Mouse (Mus musculus) gastrocnemius, postnatal 25 days (tissue): Measurements from ENCODE around the gene Sfta2. TPM values are rescaled to one million over a fixed set of nuclear protein-coding genes. Genes with fewer than 3 reads are reported as not detected.
A peak's percentile ranks its signal among the peaks of the same experiment; 100 is the strongest.

Source experiments
- DNase-seq: peaks from one replicate; pipeline ENCODE4 v3.0.0; 2022
- total RNA-seq, 2 experiments: library from RNA; stranded (reverse); gene quantifications; 1 replicate in 1 of 2; 2 replicates in 1 of 2; pipeline ENCODE4 v1.2.3; 2021

The Sfta2 gene
- total RNA-seq, 2 experiments from 2014 or later, result not detected

DNA sequence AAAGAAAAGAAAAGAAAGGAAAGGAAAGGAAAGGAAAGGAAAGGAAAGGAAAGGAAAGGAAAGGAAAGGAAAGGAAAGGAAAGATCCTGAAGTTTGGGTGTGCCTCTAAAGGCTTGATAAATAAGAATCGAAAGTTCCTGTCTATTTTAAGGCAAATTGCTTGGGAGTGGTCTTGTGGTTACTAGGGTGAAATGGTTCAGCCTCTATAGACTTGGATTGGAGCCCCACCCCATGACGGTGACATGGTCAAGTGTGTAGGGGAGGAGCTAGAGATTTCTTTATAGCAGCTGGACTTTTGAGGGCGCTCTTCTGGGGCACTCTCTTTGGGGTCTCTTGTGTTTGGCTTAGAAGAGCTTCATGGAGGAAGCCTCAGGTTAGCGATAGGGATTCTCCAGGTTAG lies 7.6 kb upstream of the Sfta2 start:
- no peak for DNase-seq

DNA sequence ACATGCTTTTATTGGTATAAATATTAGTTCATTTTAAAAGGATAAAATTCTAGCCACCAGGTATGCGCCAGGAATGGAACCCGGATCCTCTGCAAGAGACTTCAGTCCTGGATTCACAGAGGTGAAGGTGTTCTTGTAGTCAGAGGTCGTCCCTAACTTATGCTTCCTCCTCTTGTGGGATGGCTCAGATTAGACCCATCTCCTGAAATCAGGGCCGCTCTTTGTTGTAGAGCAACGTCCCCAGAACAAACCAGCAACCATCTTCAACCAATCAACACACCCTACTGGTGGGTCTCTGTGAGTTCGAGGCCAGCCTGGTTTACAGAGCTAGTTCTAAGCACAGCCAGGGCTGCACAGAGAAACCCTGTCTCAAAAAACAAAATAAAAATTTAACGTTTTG lies 6.9 kb upstream of the Sfta2 start:
- no peak for DNase-seq

DNA sequence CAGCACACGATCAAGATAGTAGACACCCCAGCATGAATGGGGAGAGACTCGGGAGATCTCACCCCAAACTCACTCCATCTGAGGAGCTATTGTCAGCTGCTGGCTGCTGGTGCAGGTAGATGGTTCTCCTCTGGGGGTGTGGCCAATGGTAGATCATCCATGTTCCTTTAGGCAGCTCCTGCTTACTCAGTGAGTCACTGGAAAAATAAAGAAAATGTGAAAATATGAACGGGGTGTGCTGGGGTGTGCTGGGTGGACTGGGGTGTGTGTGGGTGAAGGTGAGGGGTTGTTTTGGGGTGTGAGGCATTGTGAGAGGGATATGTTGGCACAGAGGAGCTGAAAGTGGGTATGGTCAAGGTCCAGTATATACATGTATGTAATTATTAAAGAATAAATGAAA lies 4.0 kb upstream of the Sfta2 start:
- no peak for DNase-seq

DNA sequence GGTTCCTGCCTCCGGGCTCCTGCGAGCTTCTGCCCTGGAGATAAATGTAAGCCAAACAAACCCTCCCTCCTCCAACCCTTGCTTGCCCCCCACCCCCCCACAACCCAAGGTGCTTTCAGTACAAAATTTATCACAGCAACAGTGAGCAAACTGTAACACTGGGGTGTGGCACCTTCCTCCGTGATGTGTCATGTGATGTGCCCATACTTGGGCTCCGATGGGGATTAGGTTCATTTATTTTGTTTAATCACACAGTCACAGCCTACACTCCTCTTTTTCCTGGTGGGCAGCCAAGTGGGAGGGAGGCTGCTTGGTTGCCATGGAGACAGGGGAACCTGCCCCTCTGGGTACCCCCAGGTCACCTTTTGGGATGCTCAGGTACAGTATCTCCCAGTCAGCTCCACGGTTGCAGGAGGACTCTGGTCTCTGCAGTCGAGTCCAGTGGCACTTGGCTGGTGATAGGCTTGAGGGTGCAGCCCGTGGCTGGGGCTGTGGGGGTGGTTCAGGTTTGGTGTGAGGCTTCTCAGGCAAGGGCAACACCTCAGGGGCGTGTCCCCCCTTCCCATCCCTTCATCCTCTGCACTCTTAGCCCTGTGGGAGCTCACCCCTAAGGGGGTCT lies 496 bp downstream of the Sfta2 start:
- DNase-seq, result no peak

DNA sequence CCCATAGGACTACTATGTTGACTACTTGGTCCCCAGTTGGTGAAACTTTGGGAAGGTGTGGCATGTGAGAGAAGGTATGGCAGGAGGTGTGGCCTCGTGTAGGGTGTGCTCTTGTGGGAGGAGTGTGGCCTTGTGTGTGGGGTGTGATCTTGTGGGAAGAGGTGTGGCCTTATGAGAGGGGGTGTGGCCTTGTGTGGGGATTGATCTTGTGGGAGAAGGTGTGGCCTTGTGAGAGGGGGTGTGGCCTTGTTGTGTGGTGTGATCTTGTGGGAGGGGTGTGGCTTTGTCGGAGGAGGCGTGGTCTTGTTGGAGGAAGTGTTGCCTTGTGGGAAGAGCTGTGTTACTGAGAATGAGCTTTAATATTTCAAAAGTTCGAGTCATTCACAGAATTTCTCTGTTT lies 15.8 kb downstream of the Sfta2 start:
- no peak for DNase-seq

DNA sequence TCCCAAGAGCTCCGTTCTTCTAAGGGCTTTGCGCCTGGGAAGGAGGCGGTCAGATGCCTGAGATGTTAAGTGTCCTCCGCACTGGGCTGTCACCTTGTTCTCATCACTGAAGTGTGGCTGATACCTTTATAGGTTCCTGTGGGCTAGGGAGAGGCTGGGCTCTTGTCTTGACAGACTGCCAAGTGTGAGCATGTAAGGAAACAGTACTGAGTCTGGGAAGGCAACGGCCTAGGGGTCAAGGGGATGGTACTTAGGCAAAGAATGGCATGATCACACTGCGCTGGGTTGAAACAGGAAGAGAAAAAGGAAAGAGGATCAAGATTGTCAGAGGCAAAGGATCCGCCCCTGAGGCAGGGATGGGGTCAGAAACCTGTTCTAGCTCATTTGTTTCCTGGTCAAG lies 25.2 kb downstream of the Sfta2 start, which contains the start of gene Gm9573:
Gene Gm9573 (minus strand): TSS at position 101 of the 400 bp plus-strand sequence.
- no peak for DNase-seq

DNA sequence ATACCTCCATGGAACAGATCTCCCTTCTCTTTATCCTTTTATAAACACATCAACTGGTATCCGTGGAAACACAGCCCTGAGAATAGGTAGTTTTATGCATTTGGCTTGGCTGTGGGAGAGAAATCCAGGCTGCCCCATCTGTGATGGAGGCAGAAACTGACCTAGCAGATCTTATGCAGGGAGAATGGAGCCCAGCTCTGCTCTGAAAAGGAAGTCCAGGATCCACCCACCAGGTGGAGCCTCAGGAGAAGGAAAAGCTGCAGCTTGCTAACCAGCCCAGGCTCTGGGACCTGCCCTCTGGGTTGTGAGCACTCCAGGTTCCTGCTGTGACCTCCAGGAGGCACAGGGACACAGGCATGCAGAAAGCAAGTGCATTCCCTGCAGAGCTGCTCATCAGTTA lies 32.6 kb downstream of the Sfta2 start:
- DNase-seq, result peak; percentile 14

DNA sequence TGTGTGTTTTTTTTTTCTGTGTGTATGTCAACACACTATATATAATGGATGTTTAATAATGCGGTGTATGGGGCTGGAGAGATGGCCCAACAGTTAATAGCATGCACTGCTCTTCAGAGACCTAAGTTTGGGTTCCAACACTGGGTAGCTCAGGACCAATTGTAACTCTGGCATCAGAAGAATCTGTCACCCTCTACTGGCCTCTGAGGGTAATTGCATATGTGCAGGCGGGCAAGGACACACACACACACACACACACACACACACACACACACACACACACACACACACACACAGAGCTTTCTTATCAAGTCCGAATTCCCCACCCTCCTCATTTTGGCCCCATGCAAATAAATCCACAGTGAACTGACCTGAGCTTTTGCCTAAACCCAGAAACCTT lies 33.9 kb downstream of the Sfta2 start:
- no peak for DNase-seq

DNA sequence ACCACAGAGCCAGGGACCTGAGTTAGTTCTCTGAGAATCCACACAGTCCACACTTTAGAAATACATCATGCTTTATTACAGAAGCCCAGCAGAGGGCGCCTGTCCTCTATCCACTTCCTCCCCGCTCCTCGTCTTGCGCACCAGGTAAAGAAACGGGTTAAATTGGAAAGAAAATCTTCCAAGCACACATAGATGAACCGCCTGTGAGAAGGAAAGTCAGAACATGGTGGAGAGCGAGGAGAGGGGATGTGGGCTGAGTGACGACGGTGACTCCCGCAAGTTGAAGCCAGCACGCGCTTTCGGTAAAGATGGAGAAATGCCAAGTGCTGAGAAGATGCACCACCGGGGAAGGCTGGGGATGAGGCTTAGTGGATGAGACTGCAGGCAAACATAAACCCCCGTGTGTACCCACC lies 34.4 kb downstream of the Sfta2 start:
- peak; percentile 28 for DNase-seq

DNA sequence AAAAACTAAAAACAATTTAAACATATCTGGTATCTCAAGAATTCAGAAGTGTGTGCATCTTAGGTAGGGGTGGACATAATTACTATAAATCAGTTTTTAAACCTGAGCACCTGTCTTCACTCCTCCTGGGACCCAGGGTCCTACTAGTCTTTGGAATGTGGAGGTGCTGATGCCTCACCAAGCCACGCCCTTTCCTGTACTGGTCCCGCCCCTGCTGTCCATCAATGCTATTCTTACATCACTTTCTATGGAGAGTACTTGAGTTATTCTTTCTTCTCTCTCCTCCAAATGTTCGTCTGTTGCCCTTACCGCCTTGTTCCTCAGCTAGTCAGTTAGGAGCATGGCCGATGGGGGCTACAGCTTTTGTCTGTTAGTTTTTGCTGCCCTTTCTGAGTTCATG lies 35.0 kb downstream of the Sfta2 start:
- no peak for DNase-seq

DNA sequence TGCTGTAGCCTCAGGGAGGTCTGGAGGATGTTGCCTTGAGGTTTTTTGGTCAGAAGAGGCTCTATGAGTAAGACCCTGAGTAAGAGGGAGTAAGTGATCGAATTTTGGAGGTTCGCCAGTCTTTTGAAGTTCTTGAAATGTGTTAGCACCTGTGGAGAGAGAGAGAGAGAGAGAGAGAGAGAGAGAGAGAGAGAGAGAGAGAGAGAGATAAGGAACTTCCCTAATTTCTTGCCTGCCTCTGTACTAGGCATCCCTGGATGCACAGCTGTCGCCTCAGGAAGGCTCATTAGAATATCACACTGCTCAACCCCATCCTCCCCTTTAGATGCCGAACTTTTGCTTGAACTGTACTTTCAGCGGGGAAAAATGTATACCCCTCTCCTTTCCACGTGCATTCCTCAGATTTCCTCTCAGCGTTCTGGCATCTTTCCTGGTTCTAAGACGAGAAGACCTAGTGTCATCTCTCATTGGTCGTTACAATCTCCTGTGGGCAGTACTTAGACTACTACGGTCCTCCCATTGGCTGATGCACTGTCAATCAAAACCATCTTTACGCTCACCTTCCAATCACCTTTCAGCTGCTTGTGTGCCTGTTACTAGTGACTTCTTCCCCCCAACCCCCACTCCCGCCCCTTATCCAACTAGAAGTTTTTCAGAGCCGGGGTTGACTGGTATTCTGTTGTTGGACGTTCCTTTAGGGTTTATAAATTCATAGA lies 37.3 kb downstream of the Sfta2 start:
- DNase-seq, result peak; percentile 59

DNA sequence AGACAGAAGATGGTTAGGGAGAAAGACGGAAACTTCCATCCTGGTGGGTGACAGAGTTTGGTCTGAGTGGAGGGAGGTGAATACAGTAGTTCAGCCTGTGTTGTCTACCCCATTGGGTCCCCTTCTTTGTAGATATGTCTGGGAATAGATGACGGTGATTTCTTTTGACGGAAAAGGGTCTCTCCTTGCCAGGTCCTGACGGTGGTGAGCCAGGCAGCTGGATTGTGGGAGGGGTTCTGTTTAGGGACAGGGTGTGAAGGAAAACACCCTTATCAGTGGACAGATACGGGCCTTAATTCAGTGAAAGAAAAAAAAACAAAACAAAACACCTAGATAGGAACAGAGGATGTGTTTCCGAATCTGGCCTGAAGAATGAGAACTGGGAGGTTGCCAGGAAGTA lies 38.0 kb downstream of the Sfta2 start:
- no peak for DNase-seq

DNA sequence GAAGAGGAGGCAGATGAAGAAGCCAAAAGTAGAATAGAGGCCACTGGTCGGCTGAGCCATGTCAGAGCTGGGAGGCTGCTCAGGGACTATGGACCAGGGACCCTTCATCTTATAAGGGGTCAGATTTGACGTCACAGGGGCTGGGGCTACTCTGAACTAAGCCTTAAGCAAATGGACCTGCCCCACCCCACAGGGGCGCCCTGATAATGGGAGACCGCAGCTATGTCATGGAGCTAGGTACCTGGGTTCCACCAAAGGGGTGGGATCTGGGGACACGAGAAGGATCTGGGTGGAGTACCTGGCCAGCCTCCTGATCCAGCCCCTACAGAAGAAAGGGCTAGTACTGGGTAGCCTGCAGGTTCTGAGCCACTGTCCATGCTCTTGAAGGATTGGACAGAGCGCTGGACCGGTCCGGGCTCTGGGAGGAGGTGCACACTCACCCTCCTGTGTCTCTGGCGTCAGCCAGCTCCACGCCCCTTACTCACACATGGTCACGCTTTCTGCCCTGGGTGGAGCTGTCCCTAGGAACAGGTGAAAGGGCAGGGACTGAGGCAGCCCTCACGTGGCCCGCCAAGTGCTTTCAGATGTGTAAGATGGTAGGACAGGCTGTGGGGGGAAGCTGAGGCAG lies 42.4 kb downstream of the Sfta2 start, which contains the start of gene Mucl3:
Gene Mucl3 (minus strand): TSS at position 87 of the 628 bp plus-strand sequence.
- DNase-seq, result no peak

DNA sequence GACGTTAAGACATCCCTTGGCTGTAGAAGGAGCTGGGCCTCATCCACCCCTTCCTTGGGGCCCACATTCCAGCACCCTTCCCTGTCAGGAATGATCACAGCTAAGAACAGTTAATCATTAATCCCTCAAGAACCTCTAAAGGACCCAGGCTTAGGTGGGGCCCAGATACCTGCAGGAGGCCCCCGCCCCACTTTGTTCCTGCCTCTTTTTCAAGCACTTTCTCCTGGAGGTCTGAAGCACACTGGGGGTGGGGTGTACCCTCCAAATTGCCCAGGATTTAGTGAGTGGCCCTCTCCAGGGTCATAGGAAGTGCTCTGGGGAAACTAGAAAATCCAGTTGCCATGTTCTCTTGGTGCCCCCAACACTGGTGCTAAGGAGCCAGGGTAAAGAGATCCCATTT lies 48.1 kb downstream of the Sfta2 start:
- DNase-seq, result no peak

DNA sequence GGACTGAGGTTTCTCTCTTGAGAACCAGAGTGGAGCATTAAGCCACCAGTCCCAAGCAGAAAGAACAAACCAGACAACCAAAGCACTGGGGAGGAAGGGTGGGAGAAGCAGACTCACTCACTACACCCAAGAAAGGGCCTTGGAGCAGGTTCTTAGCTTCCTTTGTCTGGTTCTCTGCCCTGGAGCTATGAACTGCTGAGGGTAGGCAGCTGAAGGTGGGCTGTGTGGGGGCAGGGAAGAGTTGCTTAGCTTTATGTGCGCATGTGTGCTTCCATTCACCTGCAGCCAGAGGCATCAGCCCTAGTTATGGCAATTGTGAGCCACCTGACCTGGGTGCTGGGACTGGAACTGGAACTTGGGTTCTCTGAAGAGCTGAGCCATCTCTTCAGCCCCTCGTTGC lies 51.7 kb downstream of the Sfta2 start:
- no peak for DNase-seq

DNA sequence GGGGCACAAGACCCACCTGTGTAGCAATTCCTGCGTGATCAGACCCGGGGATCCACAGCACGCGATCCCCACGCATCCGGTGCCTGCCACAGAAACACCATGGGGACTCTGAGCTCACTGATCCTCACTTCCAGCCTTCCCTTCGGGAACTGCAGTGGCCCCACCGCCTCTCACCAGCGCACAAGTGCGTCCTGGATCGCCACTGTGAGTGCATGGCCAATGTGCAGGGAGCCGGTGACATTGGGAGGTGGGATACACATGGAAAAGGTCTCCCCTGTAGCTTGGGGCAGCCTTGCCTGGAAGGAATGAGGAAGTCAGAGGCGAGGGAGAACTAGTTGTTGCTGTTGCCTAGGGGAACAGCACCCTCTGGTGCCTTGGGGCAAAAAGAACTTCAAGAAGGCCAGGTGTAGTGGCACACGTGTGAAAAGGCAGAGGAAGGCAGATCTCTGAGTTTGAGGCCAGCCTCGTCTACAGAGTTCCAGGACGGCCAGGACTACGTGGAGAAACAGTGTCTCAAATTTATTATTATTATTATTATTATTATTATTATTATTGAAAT lies 64.7 kb downstream of the Sfta2 start:
- DNase-seq, result no peak

DNA sequence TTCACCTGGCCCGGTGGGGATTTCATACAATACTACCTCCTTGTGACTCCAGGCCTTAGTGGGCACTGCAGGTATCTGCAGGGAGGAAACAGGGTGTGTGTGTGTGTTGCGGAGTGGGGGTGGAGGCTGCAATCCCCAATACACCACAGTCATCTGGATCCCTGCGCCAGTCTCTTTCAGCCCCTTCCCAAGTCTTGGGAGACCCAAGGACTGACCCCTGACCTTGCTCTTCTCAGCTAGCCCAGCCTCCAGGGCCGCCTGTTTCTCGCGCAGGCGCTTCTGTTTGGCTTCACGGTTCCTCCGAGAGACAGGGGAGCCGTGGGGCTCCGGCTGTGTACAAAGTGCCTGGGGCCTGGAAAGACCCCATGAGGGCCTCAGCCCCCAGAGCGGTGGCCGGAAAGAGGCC lies 65.5 kb downstream of the Sfta2 start:
- DNase-seq, result no peak

DNA sequence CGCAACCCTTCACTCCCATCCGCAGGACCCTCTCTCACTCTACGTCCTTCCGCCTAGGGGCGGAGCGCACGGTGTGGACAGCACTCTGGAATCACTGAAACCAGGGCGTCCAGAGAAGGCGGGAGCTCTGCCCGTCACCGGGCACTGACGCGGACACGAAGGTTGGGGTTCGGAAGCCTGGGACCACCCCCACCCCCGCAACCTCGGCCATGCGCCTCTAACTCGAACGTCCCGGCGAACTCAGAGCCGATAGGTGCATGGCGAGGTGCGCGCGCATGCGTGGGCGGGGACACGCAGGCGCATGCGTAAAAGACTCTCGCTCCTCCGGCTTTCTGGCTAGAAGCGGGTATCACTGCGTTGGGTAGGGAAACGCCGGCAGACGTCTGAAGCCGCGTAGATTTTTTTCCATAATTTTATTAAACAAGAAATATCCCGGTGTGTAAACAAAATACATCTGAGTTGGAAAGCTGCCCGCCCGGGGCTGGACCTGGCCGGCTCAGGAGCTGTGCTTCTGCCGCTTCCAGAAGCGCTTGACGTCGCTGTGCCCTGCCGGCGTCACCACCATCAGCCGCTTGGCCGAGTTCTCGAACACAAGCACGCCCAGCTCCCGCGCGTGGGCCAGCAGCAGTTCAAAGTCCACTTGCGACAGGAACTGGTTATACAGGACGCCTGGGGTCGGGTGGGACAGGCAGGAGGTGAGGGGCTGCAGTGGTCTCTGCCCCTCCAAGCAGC lies 66.2 kb downstream of the Sfta2 start, which contains the start of gene Vars2:
Gene Vars2 (minus strand): TSS at position 259 of the 732 bp plus-strand sequence.
- peak; percentile 95 for DNase-seq

DNA sequence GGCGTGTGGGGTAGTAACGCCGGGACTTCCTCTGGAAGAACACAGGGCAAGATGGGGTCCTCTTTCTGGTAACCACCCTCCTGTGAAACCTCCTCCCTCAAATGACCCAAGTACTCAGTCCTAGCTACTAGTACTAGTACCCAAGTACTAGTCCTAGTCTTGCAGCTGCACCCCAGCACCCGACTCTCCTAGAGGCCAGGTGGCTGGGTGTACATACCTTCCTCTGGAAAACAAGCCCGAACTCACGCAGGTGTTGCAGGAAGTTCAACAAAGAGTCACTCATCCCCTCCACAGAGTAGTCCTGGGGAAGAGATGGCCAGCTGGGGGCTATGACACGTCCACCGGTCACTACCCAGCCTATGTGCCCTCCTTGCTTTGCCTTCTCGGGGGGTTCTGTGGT lies 68.4 kb downstream of the Sfta2 start:
- no peak for DNase-seq

DNA sequence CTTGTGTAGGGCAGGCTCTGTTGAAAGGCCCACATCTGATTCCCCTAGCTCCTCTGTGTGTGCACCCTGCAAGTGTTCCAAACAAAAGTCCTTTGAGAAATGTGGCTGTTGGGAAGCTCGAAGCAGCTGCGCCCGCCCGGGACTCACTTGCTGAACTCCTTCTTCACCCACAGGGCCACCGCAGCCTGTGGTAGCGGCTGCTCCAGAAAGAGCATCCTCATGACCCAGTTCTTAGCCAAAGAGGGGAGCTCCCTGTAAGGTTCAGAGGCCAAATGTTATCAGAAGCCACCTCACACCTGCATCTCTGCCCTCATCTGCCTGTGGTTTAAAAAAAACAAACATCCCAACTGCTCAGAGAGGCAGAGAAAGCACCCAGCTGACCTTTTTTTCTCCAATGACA lies 70.5 kb downstream of the Sfta2 start:
- no peak for DNase-seq

DNA sequence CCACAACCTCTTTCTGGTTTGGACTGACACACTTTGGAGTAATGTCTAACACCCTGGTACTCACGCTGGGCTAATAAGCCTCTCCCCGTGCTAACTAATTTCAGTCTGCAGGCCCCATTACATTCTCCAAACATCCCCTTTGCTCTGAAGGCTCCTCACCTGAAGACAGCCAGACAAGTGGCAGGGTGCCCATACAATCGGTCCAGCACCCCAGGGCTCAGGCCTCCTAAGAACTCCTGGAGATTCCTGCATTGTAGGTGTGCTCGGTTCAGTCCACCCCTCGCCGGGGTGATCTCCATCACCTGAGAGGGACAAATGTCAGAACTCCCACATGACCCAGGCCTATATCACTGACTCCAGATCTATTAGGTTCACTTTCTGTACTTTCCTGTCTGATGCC lies 71.2 kb downstream of the Sfta2 start:
- no peak for DNase-seq

DNA sequence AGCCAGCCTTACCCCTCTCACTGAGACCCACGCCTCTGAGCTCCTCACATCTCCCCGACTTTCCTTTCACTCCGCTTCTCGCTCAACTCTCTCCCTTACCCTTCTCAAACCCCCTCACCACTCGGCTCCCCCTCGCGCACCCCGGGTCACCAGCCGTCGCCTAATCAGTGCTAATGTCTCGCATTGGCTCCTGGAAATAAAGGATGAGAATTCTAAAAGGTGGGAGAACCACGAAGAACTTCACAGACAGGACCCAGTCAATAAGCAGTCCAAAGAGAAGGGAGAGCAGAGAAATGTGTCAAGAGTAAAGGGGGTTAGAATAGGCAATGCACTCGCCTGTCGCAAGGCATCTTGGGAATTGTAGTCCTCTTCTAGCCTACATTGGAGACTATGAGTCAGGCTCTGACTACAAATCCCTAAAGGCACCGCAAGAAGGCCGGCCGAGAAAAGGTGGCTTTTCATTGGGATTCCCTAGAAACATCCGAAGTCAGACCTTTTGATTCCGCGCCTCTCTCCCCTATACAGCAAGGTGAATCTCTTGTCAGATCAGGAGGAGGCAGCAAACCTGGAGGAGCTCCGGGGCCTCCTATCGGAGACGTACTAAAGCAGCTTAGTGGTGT lies 72.2 kb downstream of the Sfta2 start, which contains the start of gene Gtf2h4:
Gene Gtf2h4 (minus strand): TSS at position 324 of the 620 bp plus-strand sequence.
- DNase-seq, result peak; percentile 85
